Mouse (Mus musculus) MEL-GATA-1-ER (cell line): ENCODE measurements around the gene Itsn1.

Experiments used
- DNase-seq: peaks from one replicate; pipeline ENCODE4 v3.0.0-alpha.2; 2012; ENCODE audit warnings: low read depth; ENCODE audit errors: extremely low read depth

Itsn1 gene

DNA sequence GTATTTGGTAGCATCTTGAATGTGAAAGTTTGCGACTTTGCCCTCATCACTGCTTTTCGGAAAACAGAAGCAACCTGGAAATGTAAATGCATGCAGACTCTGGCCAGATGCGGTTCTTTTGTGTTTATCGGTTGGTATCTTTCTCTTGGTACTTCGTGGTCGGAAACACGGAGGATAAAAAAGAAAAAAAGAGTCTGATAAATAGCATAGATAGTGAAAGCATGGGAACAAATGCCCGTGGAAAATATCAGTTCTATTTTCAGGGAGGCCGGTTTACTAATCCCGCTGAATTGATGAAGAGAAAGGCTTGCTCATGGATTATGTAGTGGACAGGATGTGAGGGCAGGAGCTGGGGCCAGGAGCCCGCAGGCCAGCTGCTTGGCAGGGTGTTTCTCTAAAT is 1.4 kb downstream of the Itsn1 start:
- no peak for DNase-seq

GRCm38 (mm10) chr16:91732816-91733215 is 3.7 kb downstream of the Itsn1 start:
- no peak for DNase-seq

DNA sequence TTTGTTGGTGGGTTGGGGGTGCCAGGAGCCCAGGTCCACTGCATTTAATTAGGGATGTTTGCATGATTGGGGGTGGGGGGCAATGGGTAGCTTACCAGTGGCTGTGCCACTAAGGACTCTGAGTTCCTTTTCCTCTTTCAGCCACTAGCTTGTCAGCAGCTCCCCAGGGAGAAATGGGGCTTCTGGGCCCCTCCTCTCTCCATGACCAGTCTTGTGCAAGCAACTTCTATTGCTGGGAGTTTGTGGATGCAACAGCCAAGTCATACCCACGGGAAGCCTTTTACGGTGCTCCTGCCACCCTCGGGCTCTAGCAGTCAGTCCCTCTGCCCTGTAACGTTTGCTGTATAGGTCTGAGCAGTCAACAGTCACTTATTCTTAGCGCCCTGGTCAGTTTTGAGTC is 5.7 kb downstream of the Itsn1 start:
- DNase-seq, result no peak

- DNase-seq, result no peak
Observed at GRCm38 (mm10) chr16:91736046-91736816, 7.2 kb downstream of the Itsn1 start.

DNA sequence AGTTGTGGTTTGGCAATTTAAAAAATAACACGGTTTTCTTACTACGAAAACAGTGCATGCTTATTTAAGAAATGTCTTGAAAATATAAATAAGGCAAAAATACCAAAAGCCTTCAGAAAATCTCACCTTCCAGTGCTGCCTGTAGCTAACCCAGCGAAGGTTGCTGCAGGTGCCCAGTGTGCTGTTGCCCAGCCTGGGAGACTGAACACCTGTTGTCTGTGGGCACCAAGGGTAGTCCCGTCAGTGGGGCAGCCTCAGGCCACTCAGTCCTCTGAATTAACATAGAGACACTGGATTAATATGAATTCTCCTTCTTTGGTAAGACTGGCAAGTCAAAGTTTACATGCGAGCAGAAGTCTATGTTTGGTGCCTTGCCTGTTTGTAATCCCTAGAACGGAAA is 9.4 kb downstream of the Itsn1 start:
- DNase-seq, result no peak

DNA sequence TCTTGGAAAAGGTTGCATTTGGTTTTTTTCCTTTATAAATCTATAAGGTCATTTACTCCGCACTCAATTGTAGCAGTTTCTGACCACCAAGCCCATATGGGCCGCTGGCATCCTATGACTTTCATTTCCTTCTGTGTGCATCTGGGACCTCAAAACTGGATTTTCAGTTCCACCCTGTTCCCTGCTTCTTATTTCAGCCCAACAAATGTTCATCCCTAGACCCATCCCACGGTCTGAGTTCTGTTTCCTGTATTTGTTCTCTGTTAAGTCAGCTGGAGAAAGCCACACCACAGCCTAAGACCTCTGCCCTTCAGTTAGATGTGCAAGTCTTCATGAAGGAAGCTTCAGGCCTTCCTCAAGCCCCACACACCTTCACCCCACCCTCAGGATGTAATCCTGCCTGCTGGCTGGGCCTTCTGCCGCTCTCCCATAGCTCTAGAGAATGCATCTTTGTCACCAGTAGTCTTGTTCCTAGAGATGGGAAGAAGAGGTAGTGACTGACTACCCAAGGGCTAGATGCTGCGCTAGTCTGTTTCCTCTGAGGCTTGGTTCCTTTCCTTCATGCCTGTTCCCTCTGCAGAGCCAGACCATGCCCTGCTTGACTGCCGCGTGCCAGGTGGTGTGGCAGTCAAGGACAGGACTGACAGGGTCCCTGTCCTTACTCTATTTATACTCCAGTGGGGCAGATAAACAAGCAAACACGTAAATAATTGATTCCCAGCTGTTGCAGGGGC is 11.3 kb downstream of the Itsn1 start:
- no peak for DNase-seq

DNA sequence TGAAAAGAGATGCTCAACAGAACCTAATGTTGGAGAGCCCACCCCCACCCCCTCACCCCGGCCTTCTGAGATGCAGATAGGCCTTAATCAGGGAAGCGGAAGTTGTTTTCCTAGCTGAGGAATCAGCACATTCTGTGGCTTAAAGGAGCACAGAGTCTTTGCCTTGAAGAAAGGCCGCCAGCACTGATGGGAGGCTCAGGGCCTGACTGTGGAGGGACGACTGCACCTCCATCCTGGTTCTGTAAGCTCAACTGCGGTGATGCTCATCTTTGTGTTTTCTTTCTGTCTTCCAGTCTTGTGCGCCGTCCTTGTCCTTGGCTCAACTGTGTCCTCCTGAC is 11.8 kb downstream of the Itsn1 start:
- no peak for DNase-seq

DNA sequence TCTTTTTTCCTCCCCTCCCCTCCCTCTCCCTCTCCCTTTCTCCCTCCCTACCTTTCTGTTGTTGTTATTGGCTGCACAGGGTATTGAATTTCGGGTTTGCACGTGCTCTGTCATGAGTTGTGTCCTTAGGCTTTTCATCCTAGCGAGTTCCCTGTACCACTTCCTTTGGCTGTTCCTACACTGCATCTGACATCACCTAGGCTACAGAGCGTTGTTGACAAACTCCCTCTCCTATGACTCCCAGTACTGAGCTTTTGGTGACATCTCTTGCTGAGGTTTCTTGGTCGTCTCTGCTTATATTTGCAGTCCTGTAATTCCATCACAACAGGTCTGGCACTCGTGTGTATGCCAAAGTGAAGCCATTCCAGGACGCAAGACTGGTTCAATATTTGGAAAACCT is 14.0 kb downstream of the Itsn1 start:
- no peak for DNase-seq

DNA sequence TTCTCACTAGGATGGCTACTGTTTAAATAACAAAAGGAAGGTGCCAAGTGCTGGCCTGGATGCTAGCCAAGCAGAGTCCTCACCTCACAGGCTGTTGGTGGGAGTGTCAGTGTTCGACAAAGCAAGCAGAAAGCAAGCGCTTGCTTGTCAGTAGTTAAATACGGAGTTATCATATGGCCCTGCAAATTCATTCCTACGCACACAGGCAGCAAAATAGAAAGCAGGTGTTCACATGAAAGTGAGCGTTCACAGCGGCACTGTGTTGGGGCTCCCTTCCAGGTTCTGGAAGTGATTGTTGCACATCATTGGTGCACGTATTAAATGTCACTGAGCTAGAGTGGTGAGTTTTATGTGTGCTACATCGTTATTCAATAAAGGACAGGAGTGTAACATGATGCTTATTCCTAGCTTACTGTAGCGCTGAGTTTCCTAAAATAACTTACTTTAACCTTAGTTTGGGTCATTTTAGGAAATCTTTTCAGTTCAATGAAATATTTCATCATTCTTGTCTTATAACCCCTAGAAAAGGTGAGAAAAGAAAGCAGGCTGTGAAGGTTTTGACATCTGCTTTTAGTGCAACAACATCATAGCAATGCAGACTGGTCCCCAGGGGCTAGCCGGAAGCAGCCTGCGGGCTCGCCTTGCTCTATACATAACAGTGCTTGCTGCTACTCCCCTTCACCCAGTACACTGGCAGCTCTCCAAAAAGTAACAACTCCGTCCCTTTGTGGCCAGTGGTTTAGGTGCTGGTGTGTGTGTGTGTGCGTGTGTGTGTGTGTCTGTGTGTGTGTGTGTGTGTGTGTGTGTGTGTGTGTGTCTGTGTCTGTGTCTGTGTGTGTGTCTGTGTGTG is 17.2 kb downstream of the Itsn1 start:
- DNase-seq, result no peak

DNA sequence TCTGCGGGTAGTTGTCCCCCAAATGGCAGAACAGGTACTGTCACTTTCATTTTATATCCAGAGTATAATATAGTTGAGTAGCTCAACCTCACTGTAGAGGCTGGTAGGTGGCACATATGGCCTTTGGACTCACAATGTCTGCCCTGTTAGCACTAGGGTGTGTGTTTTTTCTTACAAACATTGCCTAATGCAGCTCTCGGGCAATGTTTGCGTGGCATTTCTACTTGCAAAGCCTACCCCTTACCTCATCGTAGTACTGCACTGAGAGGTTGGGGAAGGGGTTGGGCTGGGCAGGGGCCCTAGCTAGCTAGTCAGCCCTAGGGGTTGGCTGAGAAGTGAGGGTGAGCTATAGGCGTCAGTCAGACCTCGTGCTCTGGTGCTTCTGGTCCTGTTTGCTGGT is 18.5 kb downstream of the Itsn1 start:
- no peak for DNase-seq

DNA sequence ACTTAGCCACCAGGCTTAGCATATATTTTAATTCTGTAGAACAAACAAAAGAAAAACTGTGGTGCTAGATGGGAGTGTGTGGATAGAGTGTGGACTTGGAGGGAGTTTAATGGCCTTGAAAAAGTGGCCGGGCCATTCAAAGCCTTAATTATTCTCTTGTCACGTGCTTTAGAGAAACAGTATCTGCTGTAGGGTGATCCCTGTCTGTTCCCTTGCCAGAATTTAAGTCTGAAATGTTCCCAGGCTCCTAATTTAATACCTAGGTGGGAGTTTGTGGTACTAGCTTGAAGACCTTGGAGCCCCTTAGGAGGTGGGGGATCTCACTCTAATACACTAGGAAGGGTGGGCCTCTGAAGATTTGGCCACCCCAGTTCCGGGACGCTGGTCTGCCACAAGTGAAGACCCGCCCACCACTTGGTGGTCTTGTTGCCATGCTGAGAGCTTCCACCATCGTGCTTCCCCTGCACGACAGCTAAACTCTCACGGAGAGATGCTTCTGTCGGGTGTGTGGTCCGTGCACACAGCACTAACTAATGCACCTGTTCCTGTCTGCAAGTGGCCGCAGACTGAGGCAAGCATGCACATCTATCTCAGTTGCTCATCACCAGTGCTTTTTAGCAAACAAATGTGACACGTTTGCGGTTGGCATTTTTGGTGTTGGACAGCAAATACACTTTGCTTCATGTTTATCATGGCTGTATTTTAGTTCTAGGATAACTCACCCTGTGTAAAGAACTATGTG is 22.7 kb downstream of the Itsn1 start:
- no peak for DNase-seq

- DNase-seq, result no peak
Observed at GRCm38 (mm10) chr16:91753611-91754010, 24.5 kb downstream of the Itsn1 start.

- peak; percentile 13 for DNase-seq
Observed at GRCm38 (mm10) chr16:91754957-91755356, 25.9 kb downstream of the Itsn1 start.

DNA sequence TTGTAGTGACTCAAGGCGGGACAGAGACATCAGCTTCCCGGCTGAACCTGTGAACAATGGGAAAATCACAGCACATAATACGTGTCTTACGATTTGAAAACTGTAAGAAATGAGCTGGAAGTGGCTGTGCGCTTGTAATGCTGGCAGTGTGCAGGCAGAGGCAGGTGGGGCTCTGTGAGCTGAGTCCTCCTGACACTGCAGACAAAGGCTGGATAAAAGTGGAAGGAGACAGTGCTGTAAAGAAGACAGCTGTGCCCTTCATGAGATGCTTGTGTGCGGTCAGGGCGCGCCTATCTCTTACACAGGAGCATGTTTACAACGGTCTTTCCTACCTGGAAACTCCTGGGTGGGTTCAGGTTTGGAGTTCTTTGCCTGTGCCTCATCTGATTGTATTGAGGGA is 32.1 kb downstream of the Itsn1 start:
- no peak for DNase-seq

DNA sequence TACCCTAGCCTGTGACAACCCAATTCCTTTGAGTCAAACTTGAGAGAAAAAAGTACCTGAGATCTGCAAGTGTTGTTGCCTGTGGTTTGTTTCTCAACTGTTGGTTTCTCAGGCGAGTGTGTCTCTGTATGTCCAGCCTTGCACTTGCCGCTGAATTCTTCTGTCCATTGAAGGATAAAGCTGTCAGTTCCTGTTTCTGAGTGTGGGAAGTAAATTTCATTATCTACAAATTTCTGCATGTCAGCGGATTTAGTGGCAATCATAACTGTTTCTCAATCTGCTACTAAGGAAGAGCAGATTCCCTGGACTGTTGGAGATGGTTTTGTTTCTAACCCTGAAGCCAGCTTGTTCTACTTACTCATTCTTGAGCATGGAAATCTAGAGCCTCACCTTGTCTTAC is 32.7 kb downstream of the Itsn1 start:
- DNase-seq, result peak; percentile 21

DNA sequence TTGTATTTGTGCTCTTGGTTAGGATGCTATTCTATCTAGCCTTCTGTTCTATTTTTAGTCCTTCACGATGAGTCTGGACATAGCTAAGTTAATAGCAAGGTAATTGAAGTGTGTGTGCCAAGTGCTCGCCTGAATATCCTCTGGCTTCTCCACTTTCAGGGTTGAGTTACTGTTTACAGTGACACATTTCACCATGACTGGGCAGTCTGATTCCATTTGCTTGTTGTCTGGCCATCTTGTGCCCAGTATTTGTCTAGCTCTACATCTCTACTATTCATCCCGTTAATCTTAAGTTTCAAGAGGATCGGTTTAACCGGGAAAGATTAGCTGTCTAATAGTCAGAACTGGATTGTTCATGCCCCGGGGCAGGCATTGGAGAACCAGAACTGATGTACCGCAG is 33.4 kb downstream of the Itsn1 start:
- no peak for DNase-seq

GRCm38 (mm10) chr16:91763975-91764374 is 34.9 kb downstream of the Itsn1 start:
- no peak for DNase-seq

DNA sequence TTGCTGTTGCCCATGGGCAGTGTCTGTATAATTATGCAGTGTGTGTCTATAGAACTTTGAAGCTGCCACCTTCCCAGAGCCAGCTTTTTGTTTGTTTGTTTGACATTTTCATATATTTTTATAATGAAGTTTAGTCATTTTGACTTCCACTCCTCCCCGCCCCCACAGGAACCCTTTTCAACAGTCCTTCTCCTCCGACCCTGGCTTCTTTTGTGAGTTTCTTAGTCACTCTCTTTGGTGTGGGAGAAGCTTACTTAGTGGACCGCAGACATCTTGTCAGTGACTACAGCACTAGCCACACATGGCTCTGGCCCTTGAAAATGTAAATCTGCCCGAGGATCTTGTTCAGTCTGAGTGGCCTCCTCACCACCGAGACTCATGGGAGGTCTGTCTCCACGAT is 35.3 kb downstream of the Itsn1 start:
- DNase-seq, result no peak

DNA sequence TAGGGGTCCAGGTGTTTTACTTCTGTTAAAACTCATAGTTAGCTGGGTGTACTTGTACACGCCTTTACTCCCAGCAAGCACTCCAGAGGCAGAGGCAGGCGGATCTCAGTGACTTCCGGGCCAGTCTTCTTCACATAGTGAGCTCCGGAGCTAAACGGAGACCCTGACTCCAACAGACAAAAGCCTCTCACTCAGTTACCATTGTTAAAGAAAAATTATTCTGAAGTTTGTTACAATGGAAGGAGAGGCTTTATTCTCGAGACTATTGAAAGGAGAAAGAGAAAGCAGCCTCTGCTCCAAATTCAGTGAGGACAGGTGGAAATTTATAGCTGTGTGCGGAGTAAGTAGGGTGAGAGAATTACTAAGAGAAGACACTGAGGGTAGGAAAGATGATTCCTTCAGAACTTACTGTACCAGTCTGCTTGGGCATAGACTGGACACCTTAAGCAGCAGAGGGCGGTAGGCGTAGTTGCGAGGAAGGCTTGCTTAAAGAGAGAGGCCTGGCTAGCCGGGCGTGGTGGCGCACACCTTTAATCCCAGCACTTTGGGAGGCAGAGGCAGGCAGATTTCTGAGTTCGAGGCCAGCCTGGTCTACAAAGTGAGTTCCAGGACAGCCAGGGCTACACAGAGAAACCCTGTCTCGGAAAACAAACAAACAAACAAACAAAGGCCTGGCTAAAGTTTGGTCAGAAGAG is 36.2 kb downstream of the Itsn1 start:
- DNase-seq, result no peak

DNA sequence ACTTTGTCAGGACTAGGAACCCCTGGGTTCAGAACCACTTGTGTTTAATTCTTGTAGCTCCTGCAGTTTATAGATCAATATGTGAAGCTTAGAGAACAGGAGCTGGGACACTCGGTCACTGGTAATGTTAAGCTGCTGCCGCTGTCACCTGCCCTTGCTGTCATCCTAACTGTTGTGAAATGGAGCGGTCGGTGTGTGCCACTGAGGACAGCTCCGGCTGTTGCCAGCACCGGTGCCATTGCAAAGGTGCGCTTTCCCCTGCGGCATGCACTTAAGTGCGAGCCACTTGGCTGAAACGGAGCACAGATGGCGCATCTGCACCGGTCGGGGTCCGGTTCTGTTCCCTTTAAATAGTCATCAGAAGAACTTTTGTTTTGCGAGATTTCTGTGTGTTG is 36.7 kb downstream of the Itsn1 start:
- DNase-seq, result no peak

- DNase-seq, result no peak
Observed at GRCm38 (mm10) chr16:91767165-91767701, 38.2 kb downstream of the Itsn1 start.
